Mouse (Mus musculus) adrenal gland, adult 18-20 months (tissue): Measurements from ENCODE around the gene Gart. TPM values are rescaled to one million over a fixed set of nuclear protein-coding genes. Genes with fewer than 3 reads are reported as not detected.

Experiments used
- DNase-seq, 2 experiments: peaks; one replicate each; pipeline ENCODE4 v3.0.0; 2021 to 2022; ENCODE audit warnings: low spot score in 2 of 2
- total RNA-seq, 2 experiments: library from RNA; stranded (reverse); gene quantifications; 1 replicate in 1 of 2; 2 replicates in 1 of 2; pipeline ENCODE4 v1.2.3; 2021

Gene Gart
- total RNA-seq, 2 experiments from 2014 or later = 86.9 to 108 TPM

DNA sequence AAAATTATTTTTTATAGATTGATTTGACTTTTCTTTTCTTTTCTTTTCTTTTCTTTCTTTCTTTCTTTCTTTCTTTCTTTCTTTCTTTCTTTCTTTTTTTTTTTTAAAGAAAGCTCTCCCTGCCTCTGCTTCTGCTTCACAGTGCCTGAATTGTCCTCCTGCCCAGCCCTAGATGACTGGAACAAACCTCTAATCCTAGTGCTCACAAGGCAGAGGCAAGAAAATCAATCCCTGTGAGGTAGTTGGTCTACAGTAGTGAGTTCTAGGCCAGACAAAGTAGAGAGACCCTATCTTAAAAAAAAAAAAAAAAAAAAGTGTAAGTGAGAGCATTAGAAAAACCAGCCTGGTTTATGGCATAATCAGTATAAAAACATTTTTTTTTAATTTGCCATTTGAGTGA, 3.0 kb upstream of the Gart start:
- no peak for DNase-seq

- DNase-seq = no peak
Observed at GRCm38 (mm10) chr16:91649246-91649645, 2.5 kb upstream of the Gart start.

GRCm38 (mm10) chr16:91648220-91648550, 1.4 kb upstream of the Gart start:
- peak; percentile 81 to 86 for DNase-seq

DNA sequence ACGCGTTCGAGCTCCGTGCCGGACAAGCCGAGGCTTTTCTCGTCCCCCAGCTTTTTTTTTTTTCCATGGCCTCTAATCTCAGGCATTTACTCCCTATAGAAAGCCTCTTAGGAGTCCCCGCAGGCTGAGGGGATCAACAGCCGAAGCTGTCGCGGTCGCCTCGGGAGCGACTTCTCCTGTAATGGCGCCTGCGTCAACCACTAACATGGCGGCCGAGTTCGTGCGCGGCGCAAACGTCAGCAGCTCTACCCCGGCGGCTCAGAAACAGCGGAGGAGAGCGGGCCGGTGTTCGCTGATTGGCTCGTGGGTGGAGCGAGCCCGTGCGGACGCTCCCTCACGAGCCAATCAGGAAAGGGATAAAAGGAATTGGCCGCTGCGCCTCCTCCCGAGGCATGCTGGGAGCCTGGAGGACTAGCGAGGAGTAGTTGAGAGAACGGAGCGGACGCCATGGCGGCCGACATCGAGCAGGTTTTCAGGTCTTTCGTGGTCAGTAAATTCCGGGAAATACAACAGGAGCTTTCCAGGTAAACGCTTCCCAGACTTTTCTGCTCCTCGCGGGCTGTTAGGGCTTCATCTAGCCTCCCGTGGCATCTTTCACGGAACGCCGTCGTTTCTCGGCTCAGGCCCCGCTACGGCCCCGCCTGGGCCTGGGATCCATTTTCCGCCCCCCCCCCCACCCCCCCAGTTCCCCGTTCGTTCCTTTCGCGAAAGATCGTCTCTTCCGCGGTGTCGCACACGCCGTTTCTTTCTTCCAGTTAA, 888 bp upstream of the Gart start, which contains the start of gene Son:
Gene Son (plus strand): TSS at position 46 of the 759 bp plus-strand sequence.
- peak; percentile 89 to 91 for DNase-seq

DNA sequence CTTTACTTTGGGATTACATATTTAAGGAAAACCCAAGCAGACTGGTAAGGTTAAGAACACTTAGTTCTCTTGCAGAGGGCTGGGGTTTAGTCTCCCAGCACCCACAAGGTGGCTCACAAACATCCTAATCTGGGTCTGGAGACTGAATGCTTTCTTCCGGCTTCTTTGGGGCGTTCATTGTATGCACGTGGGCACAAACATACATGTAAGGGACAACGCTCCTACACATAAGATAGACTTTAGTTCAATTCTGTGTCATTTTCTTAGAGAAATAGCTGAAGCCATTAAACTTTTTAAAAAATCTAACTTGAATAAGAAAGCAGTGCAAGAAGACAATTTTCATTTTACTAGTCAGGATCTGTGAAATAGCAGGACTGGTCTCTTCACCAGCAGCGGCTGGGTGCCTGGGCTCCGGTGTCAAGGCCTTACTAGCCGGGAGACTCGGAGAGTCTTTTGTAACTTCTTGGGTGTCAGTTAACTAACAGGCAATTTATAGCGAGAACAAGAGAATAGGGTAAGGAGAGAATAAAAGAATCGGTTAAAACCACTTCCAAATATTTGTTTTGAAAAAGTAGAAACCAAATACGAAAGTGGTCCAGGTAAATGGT, 653 bp downstream of the Gart start:
- DNase-seq = peak in 1 of 2 experiments; percentile 19

DNA sequence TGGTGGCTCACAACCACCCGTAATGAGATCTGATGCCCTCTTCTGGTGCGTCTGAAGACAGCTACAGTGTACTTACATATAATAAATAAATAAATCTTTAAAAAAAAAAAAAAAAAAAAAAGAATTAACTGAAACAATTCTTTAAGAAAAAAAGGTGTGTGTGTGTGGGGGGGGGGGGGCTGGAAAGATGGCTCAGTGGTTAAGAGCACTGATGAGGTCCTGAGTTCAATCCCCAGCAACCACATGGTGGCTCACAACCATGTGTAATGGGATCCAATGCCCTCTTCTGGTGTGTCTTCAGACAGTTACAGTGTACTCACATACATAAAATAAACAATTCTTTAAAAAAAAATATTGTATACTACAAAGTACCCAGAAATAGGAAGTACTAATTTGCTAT, 1.3 kb downstream of the Gart start:
- peak in 1 of 2 experiments; percentile 4 for DNase-seq

- DNase-seq = peak in 1 of 2 experiments; percentile 5
Observed at GRCm38 (mm10) chr16:91644901-91645300, 1.9 kb downstream of the Gart start.

DNA sequence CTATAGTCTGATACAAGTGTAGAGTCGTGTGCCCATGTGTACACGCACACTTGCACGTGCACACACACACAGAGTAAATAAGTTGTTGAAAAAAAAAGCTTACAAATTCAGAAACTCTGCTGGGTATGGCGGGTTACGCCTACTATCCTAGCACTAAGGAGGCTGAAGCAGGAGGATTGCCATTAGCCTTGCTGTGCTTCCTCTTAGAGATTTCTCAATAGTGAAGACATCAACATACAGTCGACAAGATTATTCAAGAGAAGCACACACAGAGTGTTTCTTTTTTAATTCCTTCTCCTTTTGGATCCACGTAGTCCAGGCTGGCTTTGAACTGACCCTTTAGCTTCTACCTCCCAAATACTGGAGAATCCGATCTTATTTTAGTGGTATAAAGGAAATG, 6.6 kb downstream of the Gart start:
- DNase-seq = no peak

GRCm38 (mm10) chr16:91639636-91640035, 7.1 kb downstream of the Gart start:
- DNase-seq = no peak

- DNase-seq = no peak
Observed at GRCm38 (mm10) chr16:91639161-91639560, 7.6 kb downstream of the Gart start.

- DNase-seq = no peak
Observed at GRCm38 (mm10) chr16:91633641-91634040, 13.1 kb downstream of the Gart start.

GRCm38 (mm10) chr16:91632940-91633339, 13.8 kb downstream of the Gart start:
- no peak for DNase-seq

DNA sequence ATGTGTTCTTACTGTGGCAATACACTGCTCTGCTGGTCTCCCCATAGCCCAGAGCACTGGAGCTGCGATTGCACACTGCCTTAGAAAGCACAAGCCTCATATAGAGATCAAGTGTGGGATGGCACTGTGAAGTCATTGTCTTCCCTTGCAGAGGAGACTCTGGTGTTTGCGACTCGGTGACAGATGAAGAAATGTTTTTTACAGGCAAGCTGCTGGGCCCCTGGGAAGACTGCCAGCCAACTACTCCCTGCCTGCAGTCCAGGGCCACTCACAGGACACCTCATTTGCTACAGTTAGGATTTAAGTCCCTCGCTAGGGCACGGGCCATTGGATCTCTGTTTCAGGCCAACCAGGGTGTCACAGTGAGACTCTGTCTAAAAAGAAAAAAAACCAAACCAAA, 14.3 kb downstream of the Gart start:
- DNase-seq = peak in 1 of 2 experiments; percentile 48

- no peak for DNase-seq
Observed at GRCm38 (mm10) chr16:91630584-91630983, 16.2 kb downstream of the Gart start.

- DNase-seq = no peak
Observed at GRCm38 (mm10) chr16:91629749-91630148, 17.0 kb downstream of the Gart start.

DNA sequence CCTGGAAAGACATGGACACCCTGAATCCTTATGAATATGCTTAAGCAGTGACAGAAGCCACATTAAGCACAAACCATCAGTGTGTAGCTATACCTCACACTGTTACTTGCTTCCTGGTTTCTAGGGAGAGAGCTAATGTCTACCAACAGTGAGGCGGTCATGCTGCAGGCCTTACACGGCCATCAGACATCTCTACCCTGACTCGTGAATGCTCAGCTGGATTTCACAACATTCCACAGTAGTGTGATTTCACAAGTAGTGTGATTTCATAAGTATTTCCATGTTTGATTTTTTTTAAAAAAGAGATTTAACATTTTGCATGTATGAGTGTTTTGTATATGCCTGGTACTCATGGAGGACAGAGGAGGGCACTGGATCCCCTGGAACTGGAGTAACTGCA, 18.1 kb downstream of the Gart start:
- no peak for DNase-seq

GRCm38 (mm10) chr16:91627831-91628230, 18.9 kb downstream of the Gart start:
- DNase-seq = no peak

- no peak for DNase-seq
Observed at GRCm38 (mm10) chr16:91623074-91623473, 23.7 kb downstream of the Gart start.

DNA sequence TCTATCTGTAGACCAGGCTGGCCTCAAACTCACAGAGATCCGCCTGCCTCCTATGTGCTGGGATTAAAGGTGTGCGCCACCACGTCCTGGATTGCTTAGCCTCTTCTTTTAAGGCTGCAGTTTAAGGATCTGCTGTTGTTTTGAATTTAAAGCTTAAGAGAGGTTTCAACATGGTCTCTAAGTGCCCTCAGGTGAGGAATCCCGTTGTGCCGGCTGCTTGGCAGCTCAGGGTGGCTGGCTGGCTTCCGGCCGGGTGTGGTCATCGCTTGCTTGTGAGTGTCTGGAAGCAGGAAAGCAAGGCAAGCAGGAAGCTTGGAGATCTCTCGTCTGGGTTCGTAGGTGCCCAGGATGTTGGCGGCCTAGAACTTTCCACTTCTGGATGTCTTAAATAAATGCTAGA, 25.8 kb downstream of the Gart start:
- DNase-seq = no peak

GRCm38 (mm10) chr16:91620185-91620584, 26.6 kb downstream of the Gart start:
- DNase-seq = no peak

DNA sequence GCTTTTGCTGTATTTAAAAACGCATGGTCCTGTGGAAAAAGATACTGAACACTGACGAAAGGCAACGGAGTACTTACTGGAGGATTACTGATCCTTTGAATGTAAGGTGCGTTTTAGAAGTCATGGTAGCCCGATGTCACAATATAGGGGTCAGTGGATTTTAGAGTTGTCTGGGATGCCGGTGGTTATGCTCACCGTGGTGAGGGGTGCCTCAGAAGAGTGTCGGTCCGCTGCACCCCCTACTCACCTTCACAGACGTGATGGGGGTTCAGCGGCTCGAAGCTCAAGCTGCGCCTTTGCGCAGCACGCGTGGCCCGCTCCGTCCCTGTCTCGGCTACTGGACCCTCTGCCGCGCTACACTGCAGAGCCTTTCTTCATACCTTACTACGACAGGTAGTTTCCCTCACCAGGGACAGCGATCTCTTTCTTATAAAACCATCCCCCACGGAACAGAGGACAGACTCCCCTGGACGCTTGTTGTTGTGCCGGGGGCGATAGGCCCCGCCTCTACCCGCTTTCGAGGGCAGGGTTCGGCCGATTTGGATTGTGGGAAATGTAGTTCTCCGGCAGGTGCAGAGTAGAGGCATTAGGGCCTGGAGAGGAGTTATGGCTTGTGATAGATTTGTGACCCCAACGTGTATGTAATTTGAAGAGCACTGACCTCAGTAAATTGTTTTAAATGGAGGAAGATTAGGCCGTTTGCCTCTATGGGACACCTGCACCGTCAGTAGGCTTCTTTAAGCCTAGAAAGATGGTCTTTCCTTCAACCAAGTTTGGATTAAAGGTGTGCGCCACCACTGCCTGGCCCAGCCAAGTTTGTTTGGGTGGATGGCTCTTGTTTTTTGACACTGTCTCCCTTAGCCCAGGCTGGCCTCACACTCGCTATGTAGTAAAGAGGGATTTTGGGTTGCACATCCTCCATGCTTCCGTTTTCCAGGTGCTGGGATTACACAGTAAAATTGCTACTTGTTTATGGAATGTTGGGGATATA, 27.9 kb downstream of the Gart start, which contains the start of gene Dnajc28:
Gene Dnajc28 (minus strand): TSS at position 516 of the 991 bp plus-strand sequence.
- DNase-seq = peak; percentile 69 to 71
